Mouse (Mus musculus) kidney, postnatal 36 days (tissue): Measurements from ENCODE around the gene Klf1.
A peak's percentile ranks its signal among the peaks of the same experiment; 100 is the strongest.

Experiments used
- DNase-seq, 2 experiments: peaks; one replicate each; pipeline ENCODE4 v3.0.0; 2021 to 2022; ENCODE audit warnings: mixed read lengths in 2 of 2

The Klf1 gene

DNA sequence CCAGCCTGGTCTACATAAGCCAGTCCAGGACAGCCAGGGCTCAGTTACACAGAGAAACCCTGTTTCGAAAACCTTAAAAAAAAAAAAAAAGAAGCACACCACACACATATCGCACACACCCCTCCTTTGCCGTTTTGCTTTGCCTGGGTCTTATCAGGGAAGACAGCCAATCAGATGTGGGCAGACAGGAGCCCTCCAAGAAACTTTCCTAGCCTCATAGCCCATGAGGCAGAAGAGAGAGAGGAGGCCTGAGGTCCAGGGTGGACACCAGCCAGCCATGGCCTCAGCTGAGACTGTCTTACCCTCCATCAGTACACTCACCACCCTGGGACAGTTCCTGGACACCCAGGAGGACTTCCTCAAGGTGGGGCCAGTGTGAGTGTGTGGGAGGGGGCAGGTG lies at the start of gene Klf1:
Gene Klf1 (plus strand): TSS at position 177 of the 400 bp plus-strand sequence.
- DNase-seq = no peak

DNA sequence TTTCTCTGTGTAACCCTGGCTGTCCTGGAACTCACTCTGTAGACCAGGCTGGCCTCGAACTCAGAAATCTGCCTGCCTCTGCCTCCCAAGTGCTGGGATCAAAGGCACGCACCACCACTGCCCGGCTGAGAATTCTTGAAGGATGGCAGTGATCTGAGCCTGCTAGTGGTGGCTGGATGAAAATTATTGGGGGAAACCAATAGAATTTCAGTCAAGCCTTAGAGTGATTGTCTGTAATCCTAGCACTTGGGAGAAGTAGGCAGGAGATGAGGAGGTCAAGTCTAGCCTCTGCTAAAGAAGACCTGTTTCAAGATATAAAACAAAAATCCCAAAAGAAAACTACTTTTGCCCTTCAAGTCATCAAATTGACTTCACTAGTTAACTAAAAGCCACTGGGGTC lies 45.3 kb upstream of the Klf1 start:
- no peak for DNase-seq

DNA sequence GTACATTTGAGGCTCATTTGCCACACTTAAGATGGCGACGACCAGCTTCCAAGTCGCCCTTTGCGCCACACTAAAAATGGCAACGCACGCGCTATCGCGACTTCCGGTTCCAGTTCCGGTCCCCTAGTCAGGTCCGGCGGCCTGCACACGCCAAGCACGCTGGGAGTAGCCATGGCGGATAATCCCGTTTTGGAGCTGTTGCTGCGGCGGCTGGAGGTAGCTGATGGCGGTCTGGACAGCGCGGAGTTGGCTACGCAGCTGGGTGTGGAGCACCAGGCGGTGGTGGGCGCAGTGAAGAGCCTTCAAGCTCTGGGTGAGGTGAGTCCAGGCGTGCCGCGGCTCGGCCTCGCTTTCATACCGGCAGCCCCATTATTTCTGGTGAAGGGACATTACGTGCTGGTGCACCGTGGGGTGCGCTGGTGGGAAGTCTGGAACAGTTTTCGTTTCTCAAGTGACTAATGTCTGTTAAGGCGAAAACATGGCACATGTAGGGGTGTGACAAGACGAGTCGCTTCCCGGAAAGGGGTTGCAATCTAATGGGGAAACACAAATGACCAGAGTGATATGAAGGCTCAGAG lies 44.8 kb upstream of the Klf1 start, which contains the start of gene Farsa:
Gene Farsa (plus strand): TSS at position 126 of the 578 bp plus-strand sequence.
- DNase-seq = peak; percentile 94 to 95

DNA sequence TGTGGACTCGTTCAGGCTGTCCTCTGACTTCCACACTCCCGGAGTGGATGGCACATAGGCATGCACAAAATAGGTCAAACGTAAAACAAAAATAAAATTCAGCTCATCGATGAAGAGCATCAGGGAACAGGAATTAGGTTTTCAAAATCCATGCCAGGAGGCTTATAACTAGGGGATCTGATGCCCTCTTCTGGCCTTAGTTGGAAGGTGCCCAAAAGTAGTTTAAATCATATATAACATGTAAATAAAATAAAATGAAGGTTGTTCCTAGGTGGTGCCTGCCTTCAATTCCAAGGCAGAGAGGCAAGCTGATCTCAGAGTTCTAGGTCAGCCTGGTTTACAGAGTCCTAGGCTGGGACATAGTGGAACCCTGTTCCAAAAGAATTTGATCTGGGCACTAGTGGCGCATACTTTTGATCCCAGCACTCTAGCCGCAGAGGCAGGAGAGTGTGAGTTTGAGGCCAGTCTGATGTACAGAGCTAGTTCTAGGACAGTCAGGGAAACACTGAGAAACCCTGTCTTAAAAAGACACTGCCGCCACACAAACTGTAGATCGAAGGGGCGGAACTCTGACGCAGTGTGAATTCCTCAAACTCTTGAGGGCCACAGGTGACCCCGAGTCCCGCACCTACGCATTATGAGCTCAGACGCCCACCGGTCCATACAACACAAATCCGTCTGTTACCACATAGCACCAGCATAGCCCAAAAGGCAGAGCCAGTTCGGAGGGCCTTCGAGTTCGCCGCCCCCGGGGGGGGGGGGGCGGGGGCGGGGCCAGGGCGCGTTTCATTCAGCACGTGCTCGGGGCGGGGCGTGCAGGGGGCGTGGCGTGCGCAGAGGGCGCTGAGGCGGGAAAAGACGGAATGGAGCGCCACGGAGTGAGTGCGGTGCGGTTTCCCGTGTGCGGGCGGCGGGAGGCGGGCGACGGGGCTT lies 30.1 kb upstream of the Klf1 start, which contains the start of gene Syce2:
Gene Syce2 (plus strand): TSS at position 736 of the 933 bp plus-strand sequence.
- peak; percentile 84 to 95 for DNase-seq

DNA sequence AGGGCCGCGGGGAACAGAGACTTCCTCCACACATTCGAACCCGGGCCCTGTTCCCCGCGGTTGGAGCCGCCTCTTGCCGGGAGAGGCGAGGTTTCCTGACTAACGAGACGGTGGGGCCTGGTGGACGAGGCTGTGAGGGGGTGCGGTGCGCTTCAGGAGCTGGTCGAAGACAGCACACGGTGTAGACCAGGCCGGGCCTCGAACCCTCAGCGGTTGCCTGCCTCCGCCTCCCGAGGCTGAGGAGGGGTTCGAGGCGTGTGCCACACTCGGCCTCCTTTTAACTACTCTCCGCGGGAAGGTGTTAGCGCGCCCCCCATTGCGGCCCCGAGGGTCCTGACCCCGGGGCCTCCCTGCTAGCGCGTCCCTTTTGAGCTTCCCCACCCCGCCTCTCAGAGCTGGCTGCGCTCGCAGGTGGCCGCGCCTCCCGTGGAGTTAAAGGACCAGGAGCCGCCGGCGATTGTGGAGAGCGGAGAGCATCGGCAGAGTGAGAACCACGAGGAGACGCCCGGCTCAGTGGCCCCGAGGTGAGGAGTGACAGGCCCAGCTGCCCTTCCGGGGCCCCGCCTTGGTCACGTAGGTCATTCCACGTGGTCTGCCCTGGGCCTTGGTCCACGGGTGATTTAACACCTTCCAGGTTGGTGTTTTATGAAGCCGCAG lies 29.3 kb upstream of the Klf1 start:
- DNase-seq = peak; percentile 34 to 72

DNA sequence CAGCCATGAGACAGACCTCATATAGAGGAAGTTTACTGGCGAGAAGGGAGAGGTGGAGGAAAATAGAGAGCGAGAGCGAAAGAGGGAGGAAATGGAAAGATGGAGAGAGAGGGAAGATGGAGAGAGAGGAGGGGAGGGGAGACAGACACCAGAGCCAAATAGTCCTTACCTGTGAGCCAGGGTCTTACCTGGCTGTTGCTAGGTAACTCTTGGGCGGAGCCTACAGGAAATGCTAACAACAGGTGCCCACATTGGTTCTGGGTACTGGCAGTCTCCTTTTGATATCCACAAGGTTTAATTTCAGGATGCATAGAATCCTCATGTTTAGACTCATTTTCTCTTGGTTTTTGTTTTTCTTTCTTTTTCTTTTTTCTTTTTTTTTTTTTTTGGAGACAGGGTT lies 28.7 kb upstream of the Klf1 start:
- DNase-seq = no peak

DNA sequence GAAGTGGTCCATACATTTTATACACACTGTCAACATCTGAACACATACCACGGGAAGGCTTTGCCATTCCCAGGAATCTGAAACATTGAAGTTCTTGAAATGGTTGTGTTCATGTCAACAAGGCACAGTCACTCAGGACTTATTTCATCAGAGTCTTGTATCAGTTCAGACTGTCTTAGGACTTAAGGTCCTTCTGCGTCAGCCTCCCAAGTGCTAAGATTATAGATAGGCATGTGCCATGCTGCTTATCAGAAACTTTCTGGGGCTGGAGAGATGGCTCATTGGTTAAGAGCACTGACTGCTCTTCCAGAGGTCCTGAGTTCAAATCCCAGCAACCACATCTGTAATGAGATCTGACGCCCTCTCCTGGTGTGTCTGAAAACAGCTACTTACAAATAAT lies 27.4 kb upstream of the Klf1 start:
- DNase-seq = no peak

DNA sequence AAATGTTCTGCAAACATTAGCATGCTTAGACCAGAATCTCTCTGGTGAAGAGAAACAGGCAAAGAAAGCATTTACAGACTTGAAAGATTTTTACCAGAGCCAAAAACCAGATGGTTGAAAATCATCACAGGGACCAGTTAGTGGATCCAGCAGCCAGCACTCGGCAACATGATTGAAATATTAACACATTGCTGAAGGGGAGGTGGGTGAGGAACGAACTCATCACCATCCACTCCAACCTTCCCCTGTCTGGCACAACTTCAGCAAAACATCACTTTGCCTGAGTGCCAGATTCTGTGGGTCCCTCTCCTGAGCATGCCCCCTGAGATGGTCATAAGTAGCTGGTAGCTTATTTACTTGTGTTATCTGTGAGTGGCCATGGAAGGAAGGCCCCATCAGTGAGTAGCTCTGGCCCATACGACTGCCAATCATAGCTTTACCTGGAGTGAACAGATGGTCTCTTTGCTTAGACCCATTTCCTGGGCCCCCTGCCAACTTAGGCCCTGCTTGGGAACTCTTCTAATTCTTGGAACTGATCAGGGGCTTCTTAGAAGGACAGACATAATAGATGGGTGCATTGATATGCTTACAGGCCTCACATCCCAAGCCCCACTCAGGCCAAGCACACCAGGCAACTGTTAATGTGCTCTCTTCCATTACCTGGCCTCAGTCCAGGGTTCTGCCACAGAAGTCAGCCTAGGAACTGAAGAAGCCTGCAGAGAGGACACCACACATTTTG lies 24.3 kb upstream of the Klf1 start:
- DNase-seq = no peak

DNA sequence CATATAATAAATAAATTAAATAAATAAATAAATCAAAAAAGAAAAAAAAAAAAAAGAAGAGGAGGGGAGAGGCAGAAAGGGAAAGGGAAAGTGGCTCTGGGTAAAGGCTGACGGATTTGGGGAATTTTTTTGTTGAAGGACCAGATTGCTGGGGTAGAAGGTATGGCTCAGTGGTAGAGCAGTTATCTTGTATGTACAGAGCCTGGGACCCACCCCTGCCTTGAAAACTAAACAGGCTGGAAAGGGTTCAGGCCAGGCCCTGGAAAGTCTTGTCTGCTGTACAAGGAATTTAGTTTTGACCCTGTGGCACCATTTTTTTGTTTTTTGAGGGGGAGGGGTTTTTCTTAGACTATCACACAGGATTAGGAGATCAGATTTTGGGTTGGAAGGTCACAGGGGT lies 22.8 kb upstream of the Klf1 start:
- no peak for DNase-seq

DNA sequence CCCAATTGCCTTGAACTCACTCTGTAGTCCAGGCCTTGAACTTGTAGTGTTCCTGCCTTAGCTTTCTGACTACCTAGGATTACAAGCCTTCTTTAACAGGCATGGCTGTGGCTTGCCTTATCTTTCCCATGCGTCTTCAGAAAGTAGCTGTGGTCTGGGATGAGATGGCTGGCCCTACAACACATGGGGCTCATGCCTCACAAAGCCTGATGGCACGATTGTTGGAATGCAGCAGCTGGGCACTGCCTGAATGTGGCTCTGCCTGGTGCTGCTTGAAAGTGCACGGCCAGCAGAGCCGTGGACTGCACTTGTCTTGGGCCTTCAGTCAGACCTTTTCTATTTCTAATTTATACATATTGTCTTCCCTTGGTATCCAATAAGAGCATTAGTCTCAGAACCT lies 17.0 kb upstream of the Klf1 start:
- DNase-seq = no peak

DNA sequence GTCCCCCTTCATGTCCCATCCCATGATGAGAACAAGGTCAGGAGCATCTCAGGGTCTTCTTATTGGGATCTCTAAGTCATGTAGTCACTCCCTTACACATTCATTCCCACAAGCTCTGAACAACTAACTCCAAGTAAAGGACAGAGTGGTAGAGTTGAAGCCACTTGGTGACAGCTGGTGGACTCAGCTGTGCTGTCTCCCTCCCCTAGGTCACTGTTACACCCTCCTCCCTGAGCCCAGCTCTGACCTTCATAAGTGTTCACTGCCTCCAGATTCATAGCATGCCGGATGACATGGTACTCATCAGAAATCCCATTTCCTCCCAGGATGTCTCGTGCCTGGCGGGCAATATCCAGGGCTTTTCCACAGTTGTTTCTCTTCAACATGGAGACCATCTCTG lies 13.4 kb upstream of the Klf1 start:
- DNase-seq = no peak

DNA sequence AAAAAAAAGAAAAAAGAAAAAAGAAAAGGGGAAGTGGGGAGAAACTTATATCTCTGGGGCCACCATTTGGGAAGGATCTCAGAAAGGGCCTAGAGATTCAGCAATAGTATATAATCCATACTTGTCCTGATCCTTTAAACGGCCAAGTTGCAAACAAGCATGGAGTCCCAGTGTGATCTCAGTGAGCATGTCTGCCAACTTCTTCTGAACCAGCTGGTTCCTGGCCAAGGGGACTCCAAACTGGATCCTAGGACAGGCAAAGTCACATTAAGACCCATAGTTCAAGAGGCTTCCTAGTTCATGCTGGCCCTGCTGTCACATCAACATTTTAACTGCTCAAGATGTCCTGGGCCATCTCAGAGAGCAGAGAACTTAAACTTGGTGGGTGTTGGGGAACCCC lies 12.6 kb upstream of the Klf1 start:
- DNase-seq = no peak

DNA sequence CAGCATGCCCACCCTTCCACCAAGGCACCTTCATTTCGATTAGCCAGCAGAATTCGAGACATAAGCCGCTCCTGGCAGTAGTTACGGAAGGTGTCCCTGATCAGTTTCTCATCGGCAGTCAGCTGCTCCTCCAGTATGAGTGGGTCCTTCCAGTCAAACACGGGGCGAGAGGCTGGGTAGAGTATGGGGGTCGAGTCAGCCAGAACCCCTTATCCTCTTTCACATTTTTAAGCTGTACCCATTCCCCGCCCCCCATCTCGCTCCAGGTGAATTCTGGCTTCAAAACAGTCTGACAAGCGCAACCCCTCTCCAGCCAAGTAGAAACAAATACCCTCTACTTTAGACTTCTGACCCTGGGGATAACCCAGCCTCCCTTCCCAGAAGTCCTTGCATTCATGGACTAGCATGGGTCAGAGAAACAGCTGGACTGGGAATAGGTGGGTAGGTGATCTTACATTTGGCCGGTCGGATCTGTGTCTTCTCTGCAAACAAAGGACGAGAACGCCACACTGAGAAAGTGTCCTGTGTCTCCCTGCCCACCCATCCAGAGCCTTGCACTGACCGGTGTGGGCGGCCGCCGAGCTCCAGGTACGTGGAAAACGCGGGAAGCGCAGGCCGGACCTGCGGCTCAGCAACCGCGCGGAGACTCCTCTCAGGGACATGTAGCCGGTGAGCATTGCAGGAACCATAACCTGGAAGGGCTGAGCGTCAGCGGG lies 8.6 kb upstream of the Klf1 start:
- DNase-seq = peak; percentile 71 to 80

DNA sequence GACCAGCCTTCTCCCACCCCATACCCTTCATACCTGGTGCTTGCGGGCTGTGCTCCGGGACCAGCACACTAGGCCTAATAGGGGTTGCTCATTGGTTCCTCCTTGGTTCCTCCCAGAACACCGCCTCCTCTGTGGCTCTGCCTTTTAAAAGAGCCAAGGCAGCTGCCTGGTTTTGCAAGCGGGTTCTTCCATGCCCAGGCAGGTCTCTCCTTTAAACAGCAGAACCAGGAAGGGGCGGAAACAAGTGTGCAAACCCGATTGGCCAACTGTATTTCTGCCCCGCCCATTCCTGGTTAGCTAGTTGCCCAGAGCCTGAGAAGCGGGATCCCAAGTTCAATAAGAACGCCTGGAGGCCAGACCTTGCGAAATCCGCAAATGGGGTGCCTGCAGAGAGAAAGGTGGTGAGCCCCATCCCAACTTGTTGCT lies 8.0 kb upstream of the Klf1 start, which contains the start of gene Gcdh:
Gene Gcdh (minus strand): TSS at position 213 of the 426 bp plus-strand sequence.
- DNase-seq = peak; percentile 94 to 99

DNA sequence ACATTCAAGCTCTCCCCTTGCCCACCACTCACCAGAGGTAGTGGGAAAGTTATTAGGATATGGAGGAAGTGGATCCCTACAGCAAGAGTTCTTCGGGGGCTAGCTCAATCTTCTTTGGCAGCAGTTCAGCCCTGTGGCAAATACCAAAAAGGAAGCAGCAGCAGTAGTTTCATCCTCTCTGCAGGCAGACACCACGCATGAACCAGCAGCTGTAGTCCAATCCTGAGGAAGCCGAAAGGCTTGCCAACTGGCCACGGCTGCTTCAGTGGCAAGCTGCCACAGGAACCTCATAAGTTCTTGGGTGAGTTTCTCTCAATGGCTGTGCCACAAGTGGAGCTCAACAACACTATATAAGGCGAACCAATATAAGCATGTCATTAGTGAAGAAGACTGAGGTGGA lies 5.8 kb upstream of the Klf1 start:
- no peak for DNase-seq

DNA sequence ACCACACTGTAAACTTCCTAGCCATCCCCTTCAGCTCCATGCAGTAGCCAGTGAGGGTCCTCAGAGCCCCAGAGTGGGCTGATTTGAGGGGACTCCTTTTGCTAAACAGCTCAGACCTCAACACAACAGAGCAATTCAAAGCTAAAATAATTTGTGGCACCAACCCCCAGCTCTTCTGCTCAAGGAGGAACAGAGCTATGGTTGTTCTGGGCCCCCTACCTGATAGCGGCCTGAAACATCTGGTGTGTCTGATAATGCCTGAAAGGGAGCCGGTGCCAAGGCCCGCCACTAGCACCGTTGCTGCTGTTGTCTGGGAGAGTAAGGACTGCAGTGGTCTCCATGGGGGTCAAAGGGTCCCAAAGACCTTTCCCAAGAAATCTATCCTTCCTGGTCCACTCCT lies 657 bp upstream of the Klf1 start:
- DNase-seq = no peak

DNA sequence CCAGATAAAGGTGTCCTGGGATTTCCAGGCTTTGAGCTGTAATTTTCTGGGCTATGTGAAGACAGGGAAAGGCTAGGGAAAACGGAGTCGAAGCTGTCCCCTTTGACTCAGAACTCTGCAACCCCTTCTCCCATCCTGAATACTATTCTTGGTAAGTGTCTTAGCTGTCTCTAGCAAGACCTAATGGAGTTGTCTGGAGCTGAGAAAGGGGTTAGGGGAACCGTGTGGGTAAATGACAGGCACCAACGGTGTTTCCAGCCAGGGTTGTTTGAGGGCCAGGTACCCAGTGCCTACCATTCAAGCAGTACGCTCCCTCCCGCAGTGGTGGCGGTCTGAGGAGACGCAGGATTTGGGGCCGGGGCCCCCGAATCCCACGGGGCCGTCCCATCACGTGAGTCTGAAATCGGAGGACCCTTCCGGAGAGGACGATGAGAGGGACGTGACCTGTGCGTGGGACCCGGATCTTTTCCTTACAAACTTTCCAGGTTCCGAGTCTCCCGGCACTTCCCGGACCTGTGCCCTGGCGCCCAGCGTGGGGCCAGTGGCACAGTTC lies 715 bp downstream of the Klf1 start:
- no peak for DNase-seq

DNA sequence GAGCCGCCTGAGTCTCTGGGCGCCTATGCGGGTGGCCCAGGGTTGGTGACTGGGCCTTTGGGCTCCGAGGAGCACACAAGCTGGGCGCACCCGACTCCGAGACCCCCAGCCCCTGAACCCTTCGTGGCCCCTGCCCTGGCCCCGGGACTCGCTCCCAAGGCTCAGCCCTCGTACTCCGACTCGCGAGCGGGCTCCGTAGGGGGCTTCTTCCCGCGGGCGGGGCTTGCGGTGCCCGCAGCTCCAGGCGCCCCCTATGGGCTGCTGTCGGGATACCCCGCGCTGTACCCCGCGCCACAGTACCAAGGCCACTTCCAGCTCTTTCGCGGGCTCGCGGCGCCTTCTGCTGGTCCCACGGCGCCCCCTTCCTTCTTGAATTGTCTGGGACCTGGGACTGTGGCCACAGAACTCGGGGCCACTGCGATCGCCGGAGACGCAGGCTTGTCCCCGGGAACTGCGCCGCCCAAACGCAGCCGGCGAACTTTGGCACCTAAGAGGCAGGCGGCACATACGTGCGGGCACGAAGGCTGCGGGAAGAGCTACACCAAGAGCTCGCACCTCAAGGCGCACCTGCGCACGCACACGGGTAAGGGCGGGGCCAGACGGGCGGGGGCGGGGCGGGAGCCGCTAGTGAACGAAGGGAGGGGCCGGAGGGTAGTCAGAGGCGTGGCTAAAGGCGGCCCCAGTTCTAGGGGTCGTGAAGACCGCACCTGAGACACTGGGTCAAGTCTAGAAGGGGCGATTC lies 1.4 kb downstream of the Klf1 start:
- peak; percentile 96 to 98 for DNase-seq

DNA sequence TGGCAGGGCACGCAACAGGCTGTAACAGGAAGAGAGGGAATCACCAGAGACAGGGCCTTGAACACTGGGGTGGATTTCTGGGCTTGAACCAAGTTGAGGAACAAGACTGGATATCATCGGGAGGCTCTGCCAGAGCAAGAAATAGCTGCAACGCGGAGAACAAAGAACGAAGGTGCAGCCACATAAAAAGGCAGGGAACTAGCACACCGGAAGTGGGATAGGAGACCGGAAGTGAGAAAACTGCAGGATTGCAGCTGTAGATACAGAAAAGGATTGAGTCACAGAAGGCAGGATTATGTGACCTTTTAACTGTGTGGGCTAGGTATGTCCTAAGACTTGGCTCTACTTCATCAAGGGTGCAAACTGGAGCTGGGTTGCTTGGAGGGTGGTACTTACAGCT lies 2.6 kb downstream of the Klf1 start:
- no peak for DNase-seq

DNA sequence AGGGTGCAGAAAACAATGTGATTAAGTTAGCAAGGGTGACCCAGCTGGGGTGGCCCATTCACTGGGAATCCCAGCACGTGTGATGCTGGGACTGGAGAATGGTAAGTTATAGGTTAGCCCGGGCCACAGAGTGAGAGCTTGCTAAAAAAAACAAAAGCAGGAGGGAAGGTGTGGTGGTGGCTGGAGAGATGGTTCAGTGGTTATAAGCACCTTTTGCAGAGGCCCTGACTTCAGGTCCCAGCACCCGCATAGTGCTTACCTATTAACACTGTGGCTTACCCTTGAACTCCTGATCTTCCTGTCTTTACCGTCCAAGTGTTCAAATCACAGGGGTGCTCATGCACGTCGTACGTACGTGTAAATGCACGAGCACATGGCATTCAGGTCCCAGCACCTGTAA lies 5.3 kb downstream of the Klf1 start:
- no peak for DNase-seq

DNA sequence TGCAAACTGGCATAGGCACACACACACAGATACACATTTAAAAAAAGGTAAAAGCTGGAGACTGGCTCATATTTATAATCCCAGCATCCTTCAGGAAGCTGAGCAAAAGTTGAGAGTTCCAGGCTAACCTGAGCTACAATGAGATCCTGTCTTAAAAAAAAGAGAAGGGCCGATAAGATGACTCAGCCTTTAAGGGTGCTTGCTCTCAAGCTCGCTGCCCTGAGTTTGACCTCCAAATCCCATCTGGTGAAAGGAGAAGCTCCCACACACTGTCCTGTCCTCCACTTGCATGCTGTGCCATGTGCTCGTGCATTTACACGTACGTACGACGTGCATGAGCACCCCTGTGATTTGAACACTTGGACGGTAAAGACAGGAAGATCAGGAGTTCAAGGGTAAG lies 5.8 kb downstream of the Klf1 start:
- no peak for DNase-seq
